Mouse (Mus musculus) c-Kit-positive CD71-positive TER-119-negative erythroid progenitor cells, embryonic 14.5 days (primary cell): ENCODE results near the gene Mark1.

Experiments
- DNase-seq: peaks from one replicate; pipeline ENCODE4 v3.0.0-alpha.2; 2013; ENCODE audit warnings: low read depth

Mark1 gene

DNA sequence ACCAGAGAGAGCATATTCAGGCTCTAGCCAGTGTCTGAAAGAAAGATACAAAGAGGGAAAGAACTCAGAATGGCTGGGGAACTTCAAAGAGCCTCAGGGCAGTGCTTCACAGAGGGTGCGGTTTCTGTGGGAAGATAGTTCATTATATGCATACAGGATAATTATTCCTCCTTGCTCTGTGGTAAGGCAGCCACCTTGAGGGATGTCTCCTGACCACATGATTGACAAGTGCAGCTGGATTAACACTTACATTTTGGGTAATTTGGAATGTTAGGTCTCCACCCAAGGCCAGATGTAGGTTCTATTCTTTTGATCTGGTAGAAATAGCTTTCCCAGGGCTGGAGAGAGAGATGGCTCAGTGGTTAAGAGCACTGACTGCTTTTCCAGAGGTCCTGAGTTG lies 113.2 kb downstream of the Mark1 start:
- DNase-seq, result no peak

DNA sequence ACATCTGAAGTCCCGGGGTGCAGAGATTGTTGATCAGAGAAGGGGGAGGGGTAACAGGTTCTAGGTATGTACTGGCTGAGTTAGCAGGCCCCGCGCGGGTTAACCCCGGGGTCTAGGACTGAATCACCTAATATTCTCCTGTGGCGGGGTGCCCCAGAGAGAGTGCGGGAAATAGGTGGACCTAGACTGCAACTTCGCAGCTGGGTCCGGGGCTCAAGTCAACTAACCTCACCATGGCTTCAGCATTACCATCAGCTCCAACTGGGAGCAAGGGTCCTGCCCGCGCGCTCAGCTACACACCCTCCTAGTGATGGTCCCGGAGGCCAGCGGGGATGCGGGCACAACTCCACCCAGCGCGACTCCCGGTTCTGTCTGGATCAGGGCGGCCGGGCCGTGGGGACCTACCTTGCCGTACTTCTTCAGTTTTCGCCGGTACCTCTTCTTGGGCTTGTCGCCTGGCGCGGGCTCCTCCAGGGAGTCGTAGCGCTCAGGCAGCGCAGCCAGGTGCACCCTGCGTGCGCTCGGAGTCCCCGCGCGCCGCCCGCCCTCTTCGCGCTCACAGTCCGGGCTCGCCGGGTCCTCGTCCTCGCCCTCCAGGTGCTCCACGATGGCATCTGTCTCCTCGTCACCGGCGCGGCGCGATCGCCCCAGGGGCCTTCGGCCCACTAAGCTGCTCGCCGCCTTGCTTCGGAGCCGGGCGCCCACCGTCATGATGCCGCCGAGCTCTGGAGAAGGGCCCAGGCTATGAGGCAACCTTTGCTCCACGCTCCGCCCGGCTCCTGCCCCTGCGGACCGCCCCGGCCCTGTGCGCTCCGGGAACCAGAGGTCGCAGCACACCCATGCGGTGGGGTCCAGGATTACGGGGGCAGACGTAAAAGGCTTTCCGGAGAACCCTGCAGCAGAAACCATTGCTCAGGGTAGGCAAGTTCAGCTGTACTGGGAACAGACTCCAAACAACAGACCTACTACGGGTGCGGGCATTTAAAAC lies 116.8 kb downstream of the Mark1 start, which contains the start of gene C130074G19Rik:
Gene C130074G19Rik, minus strand, starts transcription at position 938 of the 988 bp plus-strand sequence.
- no peak for DNase-seq

DNA sequence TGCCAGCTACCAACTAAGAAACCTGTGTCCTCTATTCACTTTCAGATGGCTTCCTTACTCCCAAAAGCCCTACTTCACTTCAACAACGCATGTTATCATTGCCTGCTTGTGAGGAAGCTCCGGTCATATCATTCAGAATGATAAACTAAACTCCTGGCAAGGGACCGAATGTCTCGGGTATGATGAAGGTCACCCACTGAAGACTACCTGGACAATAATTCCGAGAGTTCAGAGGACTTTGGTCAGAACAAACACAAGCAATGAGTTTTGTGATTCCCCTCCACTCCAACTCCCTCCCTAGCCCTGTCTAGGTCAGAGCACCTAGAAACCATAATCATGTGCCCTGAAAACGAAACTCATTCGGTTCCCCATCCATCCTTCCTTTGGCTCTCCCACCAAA lies 117.5 kb downstream of the Mark1 start:
- no peak for DNase-seq

DNA sequence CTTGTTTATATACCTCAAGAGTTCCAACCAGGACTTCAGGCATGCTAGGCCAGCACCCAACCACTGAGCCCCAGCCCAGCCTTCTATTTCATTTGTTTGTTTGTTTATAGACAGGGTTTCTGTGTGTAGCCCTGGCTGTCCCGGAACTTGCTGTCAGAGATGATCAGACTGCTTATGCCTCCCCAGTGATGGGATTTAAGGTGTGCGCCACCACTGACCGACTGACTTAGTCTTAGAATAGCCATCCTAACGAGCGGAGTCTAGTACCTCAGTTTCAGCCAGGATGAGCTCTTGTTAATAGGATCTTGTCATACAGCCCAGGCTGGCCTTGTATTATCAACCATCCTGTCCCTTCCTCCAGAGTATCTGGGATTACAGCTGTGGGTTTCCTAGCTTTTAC lies 118.2 kb downstream of the Mark1 start:
- DNase-seq, result no peak

DNA sequence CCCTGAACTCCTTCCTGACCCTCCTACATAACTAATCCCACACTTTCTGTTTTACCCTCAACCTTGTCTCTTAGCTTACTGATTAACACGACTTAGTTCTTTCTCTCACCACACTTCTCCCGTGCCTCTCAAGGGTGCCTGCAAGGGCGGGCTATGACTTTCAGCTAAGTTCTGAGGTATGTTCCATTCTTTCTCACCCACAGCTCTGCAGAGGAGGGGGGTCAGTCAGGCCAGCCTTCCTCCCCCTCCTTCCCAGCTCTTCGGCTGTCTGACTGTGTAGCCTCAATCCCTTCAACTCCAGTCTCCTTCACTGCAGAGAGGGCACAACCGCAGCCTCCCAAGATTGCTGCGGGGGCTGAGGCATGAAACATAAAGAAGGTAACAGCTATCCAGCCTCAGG lies 120.5 kb downstream of the Mark1 start:
- DNase-seq, result no peak

DNA sequence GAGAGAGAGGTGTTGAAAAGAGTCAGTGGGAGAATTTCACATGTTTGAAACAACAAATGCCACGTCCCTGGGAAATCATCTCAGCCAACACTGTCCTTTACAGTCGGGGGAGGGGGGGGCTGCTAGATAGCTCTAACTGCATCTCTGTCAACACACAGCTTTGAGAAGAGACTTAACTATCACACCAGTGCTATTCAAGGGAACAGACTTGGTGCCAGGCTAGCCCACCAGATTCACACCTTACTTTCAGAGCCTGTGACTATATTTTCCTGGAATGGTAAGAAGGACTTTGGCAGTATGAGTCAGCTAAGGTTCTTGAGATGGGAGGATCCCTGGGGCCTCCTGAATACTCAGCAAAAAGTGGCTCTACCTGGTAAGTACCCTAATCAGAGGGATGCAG lies 122.1 kb downstream of the Mark1 start:
- DNase-seq, result no peak

DNA sequence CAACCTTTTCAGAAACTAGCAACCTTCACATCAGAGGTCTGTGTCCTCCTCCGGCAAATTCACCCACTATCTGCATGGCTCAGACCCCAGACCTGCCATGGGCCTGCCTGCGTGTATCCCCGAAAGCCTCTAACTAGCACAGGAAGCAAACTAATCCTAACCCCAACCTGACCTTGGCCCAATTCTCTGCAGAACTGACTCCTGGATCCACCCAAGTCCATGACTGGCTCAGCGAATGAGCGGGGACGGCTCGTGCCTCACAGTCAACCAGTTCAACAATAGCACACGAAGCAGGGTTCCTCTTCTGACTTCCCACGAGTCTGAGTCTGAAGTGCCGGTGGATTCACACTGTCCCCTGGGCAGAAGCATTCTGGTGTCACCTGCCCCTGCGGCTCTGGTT lies 125.5 kb downstream of the Mark1 start:
- DNase-seq, result no peak

DNA sequence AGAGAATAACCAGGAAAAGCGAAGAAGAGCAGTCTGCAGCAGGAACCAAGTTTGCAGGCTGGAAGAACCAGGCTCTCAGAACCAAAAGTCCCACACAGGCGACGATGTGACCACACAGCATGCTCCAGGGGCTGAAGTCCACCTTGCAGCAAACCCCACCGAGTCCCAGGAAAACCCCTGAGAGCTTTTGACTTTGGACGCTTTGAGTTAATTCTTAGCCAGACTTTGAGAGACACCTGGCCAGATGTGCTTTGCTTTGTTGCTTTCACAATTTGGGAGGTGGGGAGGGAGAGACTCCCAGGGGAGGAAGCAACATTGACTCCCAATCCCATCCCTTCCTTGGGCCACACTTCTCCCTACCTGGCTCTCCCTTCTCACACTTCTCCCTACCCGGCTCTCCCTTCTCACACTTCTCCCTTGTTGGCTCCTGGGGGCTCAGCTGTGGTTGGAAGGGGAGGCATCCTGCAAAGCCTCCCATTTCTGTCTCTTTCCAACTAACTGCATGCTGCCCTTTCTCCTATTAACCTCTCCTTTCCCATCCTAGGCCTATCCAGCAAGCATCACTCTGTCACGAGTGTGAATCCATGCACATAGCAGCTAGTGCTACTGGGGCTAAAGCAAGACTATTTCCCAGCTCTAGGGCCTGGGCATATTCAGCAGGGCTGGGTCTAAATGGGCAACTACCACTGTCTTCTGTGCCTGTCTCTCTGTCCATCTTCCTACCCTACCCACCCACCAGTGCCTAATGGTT lies 127.1 kb downstream of the Mark1 start:
- DNase-seq, result no peak

DNA sequence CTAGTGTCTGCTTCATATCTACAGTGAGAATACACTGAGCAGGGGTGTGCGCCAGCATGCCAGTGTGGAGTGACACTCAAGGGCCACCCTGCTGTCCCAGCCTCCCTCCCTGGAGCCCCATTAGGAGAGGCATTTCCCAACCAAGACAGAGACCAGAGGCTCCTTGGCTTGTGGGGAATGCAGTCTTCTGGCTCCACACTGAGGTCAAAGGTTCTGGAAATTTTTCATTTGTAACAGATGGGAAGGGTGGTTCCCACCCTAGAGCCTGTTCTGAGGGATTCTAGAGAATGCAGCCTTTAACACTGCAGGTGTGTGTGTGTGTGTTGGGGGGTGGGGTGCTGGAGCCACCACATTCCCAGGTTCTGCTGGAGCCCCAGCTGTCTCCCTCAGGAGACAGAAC lies 127.9 kb downstream of the Mark1 start:
- DNase-seq, result no peak

DNA sequence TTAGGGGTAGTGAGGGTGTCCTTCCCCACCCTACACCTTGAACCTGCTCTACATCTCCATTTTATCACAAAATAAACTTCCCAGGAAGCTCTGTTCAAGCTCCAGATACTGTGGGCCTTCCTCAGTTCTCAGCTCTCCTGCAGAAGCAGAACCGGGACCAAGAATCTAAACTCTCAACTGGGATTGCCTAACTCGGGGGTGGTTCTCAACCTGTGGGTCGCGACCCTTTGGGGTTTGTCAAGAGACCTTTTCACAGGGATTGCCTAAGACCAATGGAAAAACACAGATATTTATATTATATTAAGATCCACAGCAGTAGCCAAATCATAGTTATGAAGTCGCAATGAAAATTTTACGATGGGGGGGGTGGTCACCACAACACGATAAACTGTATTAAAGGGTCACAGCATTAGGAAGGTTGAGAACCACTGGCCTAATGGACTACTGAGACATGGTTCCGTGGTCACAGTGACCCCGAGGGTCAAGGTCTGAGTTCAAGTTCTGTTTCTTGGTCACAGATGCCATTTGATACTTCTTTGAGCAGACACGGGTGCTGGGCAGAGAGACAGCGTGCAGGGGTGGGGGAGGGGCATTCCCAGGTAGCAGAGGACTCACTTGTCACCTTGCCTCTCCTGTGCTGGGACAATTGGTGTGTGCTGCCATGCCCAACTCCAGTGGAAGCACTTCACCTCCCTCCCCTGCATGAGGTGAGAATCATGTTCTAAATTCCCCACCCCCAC lies 128.6 kb downstream of the Mark1 start:
- DNase-seq, result no peak

DNA sequence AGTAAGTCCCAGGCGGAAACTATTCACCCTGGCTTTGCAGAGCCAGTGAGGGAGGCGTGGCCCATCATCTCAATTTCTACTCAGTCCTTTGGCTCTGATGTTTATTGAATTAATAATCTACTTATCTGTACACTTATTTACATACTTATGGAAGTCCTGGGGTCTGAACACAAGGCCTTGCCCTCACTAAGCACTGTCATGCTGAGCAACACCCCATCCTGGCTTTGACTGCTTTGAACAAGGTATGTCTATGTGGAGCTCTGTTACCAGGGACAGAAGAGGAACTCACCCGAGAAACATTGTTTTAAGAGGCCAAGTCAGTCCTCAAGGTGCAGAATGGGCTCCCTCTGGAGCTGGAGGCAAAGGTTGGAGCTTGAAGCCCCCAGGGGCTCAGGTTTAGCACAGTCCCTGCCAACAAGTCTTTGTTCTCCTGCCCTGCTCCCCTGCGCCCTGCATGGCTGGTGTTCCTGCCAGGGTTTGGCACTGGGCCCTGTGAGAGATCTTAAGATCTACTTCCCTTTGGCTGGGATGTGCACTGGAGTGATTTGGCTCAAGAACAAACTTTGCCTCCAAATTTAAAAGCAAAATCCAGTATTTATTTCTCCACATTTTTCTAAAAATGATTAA lies 129.3 kb downstream of the Mark1 start:
- DNase-seq, result no peak

DNA sequence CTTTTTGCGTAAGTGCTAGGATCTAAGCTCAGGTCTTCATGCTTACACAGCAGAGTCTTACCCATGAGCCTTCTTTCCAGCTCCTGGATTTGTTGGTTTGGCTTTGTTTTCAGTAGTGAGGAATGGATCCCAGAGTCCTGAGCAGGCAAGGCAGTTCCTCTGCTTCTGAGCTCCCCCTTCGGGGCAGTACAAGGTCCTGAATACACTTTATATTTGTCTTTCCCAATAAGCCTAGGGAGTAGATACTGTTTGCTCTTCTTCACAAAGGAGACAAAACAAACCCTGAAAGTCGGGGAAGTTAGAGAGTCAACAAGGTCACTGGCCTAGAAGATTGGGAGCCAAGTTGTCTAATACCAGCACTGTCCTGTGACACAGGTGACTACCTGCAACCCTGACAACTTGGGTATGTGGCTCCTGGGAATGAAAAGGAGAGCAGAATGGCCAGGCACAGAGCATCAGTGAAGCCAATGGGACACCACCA lies 131.7 kb downstream of the Mark1 start:
- DNase-seq, result no peak

DNA sequence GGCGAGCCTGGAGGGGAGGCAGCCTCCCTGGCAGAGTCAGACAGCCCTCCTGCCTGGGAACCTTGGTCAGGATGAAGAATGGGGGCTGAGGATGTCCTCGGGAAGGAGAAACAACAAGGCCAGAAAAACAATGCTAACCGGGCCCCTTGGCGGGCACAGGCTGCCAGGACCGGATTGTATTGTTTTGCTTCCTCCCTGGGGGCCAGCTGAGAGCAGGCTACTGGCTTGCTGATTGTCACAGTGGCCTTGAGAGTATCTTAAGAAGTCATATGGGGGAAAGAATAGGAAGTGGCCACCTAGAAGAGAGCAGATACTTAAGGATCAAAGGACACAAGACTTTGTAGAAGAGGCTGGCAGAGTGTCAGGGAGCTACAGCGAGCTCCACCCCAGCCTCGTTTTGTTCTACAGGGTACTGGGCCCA lies 135.0 kb downstream of the Mark1 start:
- DNase-seq, result no peak

DNA sequence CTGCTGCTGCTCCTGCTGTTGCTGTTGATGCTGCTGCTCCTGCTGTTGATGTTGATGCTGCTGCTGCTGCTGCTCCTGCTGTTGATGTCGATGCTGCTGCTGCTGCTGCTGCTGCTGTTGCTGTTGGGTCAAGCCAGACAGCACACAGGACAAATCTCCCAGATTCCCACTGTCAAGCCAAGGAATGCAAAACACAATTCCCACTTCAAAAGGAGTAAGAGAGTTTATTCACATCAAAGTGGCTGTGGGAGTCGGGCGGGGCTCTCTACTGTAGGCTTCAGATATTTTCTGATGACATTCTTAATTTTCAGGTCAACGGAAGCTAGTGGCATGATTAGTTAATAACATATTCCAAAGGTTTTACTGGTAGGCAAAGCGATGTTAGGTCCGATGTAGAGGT lies 136.7 kb downstream of the Mark1 start:
- no peak for DNase-seq

DNA sequence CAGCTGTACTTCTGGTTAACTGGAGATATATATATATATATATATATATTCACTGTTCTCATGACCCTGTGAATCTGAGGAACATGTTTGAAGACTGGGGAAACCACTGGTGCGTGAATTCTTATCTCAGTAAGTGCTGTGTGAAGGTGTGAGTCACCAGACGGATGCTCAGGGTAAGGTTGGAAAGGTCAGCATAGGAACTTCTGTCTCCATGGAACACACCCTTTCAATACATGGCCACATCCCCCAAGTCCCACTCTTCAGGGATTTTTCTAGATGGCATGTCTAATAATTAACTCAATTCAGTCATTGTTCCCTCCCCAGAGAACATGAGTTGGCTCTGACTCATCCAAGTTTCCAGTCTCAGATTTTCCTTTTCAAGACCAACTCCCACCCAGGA lies 137.8 kb downstream of the Mark1 start:
- no peak for DNase-seq

DNA sequence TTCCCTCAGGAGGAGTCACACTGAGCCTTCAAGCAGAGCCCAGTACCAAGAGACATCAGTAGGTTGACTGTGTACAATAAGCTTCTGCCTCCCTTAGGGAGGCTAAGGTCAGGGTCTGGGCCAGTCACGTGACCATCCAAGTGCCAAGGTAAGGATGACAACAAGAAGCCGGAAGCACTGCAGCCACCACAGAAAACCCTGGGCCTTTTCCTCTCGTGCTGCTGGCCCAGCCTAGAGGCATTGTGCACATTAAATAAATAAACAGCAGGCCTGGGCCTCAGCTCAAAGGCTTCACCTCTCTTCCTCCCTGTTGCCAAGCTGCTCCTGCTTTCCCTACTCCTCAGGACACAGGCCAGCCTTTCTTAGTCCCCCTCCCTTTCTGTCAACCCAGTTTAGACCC lies 139.1 kb downstream of the Mark1 start:
- DNase-seq, result no peak

DNA sequence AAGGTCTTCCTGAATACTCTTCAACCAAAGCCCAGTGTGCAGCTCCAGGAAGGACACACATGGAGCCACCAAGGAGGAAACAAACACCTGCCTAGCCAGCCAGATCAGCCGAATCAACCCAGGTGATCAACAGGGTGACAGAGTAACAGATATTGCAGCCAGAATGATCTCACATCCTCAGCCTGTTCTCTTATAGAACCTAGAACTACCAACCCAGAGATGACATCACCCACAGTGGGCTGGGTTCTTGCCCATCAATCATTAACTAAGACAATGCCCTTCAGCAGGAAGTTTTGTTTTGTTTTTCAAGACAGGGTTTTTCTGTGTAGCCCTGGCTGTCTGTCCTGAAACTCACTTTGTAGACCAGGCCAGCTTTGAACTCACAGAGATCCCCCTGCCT lies 141.1 kb downstream of the Mark1 start:
- DNase-seq, result no peak

DNA sequence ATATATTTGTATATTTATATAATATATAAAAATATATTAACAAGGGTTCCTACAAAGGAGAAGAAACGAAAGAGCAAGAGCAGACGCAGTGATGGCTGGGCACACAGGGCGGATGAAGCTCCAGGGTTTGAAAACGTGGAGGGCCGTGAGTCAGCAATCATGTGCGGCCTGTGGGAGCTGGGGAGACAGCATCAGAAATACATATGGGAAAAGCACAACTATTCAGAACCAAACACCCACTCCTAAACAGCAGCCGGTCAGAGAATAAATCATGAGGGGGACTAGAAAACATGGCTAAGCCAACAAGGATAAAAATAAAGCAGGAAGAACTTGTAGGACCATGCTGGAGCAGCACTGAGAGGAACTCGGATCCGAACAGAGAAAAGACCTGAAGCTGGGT lies 142.2 kb downstream of the Mark1 start:
- DNase-seq, result no peak

DNA sequence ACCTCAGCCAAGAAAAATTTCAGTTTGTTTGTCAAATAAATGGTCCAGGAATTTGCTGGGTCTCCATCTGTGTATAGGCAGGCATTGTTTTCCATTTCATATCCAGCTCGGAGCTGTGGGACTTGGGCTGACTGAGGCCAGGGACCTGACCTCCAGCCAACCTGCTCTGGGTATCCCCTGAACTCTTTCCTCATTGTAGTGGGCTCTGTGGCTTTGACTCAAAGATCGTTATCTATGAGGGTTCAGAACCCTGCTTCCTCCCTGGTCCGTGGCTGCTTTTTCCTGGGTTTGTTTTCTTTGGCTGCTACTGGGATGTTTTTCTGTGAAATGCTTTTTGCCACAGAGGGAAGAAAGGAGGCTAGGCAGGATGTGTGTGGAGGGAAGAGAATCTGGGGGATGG lies 145.4 kb downstream of the Mark1 start:
- DNase-seq, result no peak

DNA sequence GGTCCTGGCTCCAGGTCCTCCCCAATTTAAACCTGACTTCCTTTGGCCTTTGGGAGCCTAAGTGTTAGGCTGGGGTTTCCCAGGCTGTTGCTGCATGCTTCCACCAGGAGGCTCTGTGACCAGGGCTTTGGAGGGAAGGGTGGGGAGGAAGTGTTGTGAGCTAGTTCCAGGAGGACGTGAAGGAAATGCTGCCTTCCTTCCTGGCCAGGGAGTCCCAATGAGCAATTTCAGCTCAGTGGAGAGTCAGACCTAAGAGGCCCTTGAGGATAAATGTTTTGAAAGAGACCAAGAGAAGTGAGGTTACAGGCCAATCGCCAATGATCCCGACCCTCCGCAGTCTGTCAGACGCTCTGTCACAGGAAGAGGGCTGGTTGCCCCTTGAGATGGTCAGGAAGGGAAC lies 146.0 kb downstream of the Mark1 start:
- DNase-seq, result no peak

DNA sequence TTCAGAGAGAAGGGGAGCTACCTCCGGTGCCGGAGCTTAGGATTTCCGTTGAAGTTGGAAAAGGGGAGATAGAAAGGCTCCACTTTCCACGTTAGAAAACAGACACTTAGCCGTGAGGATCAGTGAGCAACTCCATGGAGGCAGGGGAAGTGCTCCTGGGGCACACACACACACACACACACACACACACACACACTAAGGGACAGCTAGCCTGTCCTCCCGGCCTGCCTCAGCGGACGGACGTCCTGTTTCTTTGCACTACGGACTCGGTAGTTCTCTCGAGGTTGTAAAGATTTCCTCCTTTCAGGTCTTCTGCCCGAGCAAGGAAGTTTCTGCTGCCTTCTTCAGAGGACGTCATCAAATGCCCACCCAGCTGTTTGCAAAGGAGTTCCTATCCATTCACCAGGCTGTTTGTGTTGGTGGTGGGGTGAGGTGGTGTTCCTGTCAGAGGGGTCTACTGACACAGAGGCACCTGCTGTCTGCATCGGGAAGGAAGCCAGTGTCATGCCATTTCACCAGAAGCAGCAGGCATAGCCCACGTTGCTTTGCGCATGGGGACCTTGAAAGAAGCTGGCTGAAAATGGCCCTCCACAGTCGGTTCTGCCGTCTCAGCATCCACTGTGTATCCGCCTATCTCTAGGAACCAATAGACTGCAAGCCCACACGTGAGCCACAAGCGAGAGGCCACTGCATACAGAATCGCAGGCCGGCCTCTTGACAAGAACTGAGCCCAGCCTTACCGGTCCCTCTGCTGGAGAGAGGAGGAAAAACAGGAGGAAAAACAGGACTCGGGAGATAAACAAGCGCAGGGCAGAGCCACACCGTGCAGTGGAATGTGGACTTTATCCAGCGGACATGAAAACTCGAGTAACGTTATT lies 147.4 kb downstream of the Mark1 start:
- peak; percentile 71 for DNase-seq
